Mouse (Mus musculus) heart, postnatal 0 days (tissue): ENCODE data around the gene D10Jhu81e.
A peak's percentile ranks its signal among the peaks of the same experiment; 100 is the strongest.

Experiments
- CTCF ChIP-seq: IDR thresholded peaks from 2 replicates; pipeline ENCODE4 v1.5.1; 2016; ENCODE audit warnings: antibody characterized with exemption, control low read depth, low read depth
- EP300 ChIP-seq: IDR thresholded peaks from 2 replicates; pipeline ENCODE4 v1.6.1; 2016; ENCODE audit warnings: antibody characterized with exemption, low read depth

- TF ChIP-seq CTCF (peak; percentile 30), EP300 (no peak)
Measured at GRCm38 (mm10) chr10:78211311-78211710, 41.7 kb upstream of the D10Jhu81e start.
